Mouse (Mus musculus): ENCODE results near the gene Olfr319.
A peak's percentile ranks its signal among the peaks of the same experiment; 100 is the strongest.
"Not testable (repeated sequence)": the region's sequence is repeated elsewhere in the genome, so short reads cannot be mapped to it uniquely, and the experiment has no call there.

The Olfr319 gene

GRCm38 (mm10) chr11:58698862-58699261 lies at the start of gene Olfr319:
TSS of gene Olfr319 (plus strand) at chr11:58699162.
- no peak for DNase-seq (ENCODE audit: low read depth, low spot score)

GRCm38 (mm10) chr11:58655151-58655550 lies 43.8 kb upstream of the Olfr319 start:
- no peak for DNase-seq (ENCODE audit: low read depth, low spot score)

- DNase-seq (ENCODE audit: low read depth, low spot score): no peak
Measured at GRCm38 (mm10) chr11:58658596-58658995, 40.4 kb upstream of the Olfr319 start, which contains the start of gene Olfr322. TSS of gene Olfr322 (plus strand) at chr11:58658782.

GRCm38 (mm10) chr11:58669252-58669651 lies 29.7 kb upstream of the Olfr319 start:
- DNase-seq (ENCODE audit: low read depth, low spot score): no peak

GRCm38 (mm10) chr11:58671825-58672224 lies 27.1 kb upstream of the Olfr319 start:
- DNase-seq (ENCODE audit: low read depth, low spot score): no peak

GRCm38 (mm10) chr11:58680799-58681198 lies 18.2 kb upstream of the Olfr319 start, which contains the start of gene Olfr320:
TSS of gene Olfr320 (plus strand) at chr11:58681099.
- no peak for DNase-seq (ENCODE audit: low read depth, low spot score)

GRCm38 (mm10) chr11:58709086-58709485 lies 10.1 kb downstream of the Olfr319 start:
- DNase-seq (ENCODE audit: low read depth, low spot score): no peak

- not testable (repeated sequence) for DNase-seq (ENCODE audit: low read depth, low spot score)
Measured at GRCm38 (mm10) chr11:58717723-58718122, 18.8 kb downstream of the Olfr319 start.

GRCm38 (mm10) chr11:58719701-58720100 lies 20.7 kb downstream of the Olfr319 start:
- no peak for DNase-seq (ENCODE audit: low read depth, low spot score)

- no peak for DNase-seq (ENCODE audit: low read depth, low spot score)
Measured at GRCm38 (mm10) chr11:58723914-58724313, 25.0 kb downstream of the Olfr319 start, which contains the start of gene Olfr318. TSS of gene Olfr318 (minus strand) at chr11:58724014.

GRCm38 (mm10) chr11:58727896-58728650 lies 29.1 kb downstream of the Olfr319 start:
- DNase-seq (ENCODE audit: low read depth, low spot score): not testable (repeated sequence)

- DNase-seq (ENCODE audit: low read depth, low spot score): peak; percentile 6
Measured at GRCm38 (mm10) chr11:58733372-58733771, 34.4 kb downstream of the Olfr319 start.

GRCm38 (mm10) chr11:58738792-58739262 lies 39.9 kb downstream of the Olfr319 start, which contains the start of gene Olfr317:
TSS of gene Olfr317 (minus strand) at chr11:58739212.
- no peak for DNase-seq (ENCODE audit: low read depth, low spot score)

GRCm38 (mm10) chr11:58751096-58751495 lies 52.1 kb downstream of the Olfr319 start:
- DNase-seq (ENCODE audit: low read depth, low spot score): not testable (repeated sequence)

GRCm38 (mm10) chr11:58752434-58752833 lies 53.5 kb downstream of the Olfr319 start, which contains the start of gene Olfr316:
TSS of gene Olfr316 (plus strand) at chr11:58752734.
- DNase-seq (ENCODE audit: low read depth, low spot score): no peak

All from mesoderm, embryonic 11.5 days (tissue).